Mouse (Mus musculus) testis, adult 2 months (tissue): ENCODE data around the gene Lamtor3. TPM values are rescaled to one million over a fixed set of nuclear protein-coding genes. Genes with fewer than 3 reads are reported as not detected.

Experiments
- H3K27ac ChIP-seq: fragments of 200-500 bp; 2 replicates; pipeline ENCODE4 v1.5.1; 2012; ENCODE audit warnings: low read depth, low read length; ENCODE audit not compliant: control insufficient read depth, insufficient read depth
- H3K27me3 ChIP-seq: fragments of 200-500 bp; 2 replicates; pipeline ENCODE4 v1.6.1; 2012; ENCODE audit warnings: mild to moderate bottlenecking, low read length, moderate library complexity; ENCODE audit not compliant: control insufficient read depth, insufficient read depth
- H3K36me3 ChIP-seq: fragments of 200-500 bp; 2 replicates; pipeline ENCODE4 v1.6.1; 2012; ENCODE audit warnings: mild to moderate bottlenecking, low read length; ENCODE audit not compliant: control insufficient read depth, insufficient read depth
- H3K4me1 ChIP-seq: fragments of 200-500 bp; 2 replicates; pipeline ENCODE4 v1.6.1; 2012; ENCODE audit warnings: low read length; ENCODE audit not compliant: control insufficient read depth, insufficient read depth
- H3K4me3 ChIP-seq: fragments of 200-500 bp; 2 replicates; pipeline ENCODE4 v1.5.1; 2012; ENCODE audit warnings: low read depth, mild to moderate bottlenecking, low read length, moderate library complexity, mixed read lengths; ENCODE audit not compliant: control insufficient read depth
- CTCF ChIP-seq: fragments of 200-500 bp; IDR thresholded peaks from 2 replicates; pipeline ENCODE4 v1.5.1; 2012; ENCODE audit warnings: low read depth, mild to moderate bottlenecking, inconsistent platforms, low read length, moderate library complexity; ENCODE audit not compliant: control insufficient read depth, insufficient read depth, insufficient replicate concordance
- POLR2A ChIP-seq: fragments of 200-500 bp; IDR thresholded peaks from 2 replicates; pipeline ENCODE4 v1.6.1; 2012; ENCODE audit warnings: low read depth, mild to moderate bottlenecking, inconsistent platforms, low read length, moderate library complexity; ENCODE audit not compliant: control insufficient read depth
- polyA plus RNA-seq: library from polyadenylated mRNA; depleted of rRNA; stranded (reverse); fragments of >200 nt; gene quantifications from 2 replicates; pipeline ENCODE4 v1.2.3, GENCODE M21; 2012

The Lamtor3 gene
- polyA plus RNA-seq, 1 experiment, result 15.0 TPM

DNA sequence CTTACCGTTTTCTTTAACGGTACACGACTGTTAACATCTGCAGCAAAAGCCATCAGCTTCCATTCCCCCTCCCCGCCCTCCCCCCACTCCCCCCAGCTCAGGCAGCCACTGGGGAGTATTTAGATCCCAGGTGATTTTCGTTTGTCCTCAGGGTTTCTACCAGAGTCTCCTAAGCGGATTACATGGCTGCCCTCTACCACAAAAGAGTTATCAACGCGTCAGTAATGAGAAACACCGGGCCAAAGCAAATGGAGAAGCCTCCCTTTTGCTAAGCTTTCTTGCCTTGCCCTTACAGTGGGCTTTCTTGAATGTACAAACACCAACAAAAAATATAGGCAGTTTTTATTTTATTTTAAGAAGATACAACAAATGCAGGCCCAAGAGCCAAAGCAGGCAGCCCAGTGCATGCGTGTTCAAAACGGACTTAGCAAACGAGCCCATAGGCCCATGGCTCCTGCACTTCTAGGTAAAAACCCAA lies 573 bp upstream of the Lamtor3 start:
- no peaks in the 10 kb centered on the region for H3K27me3 ChIP-seq
- H3K36me3 ChIP-seq, result no peaks in the 10 kb centered on the region; the same call in 1 of the 2 replicates
- peak overlapping the region; percentile 85 for H3K27ac ChIP-seq
- TF ChIP-seq POLR2A (no peak), CTCF (no peak)
- H3K4me1 ChIP-seq, result peaks cover 3% of the 10 kb centered on the region
- peak overlapping the region; percentile 88 for H3K4me3 ChIP-seq

DNA sequence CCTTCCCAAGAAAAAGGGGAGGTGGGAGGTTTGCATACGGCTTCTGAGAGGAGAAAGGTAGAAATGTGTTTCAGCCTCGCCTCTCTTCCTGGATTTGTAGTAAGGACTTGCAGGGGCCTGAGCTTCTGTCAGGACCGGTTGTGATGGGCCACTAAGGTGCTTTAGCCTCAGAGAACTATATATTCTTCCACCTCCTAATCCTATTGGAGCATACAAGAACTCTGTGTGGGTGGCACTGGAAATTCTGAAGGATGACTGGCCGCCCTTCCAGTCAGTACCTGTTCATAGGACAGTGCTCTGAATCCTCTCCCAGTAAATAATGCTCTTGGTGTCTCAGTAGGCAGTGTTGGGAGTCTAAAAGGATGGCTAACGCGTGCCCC lies 616 bp downstream of the Lamtor3 start:
- Histone ChIP-seq H3K27me3 (no peaks in the 10 kb centered on the region), H3K4me3 (peak overlapping the region; percentile 88), H3K27ac (peak overlapping the region; percentile 51), H3K36me3 (no peaks in the 10 kb centered on the region; the same call in 1 of the 2 replicates), H3K4me1 (peaks cover 3% of the 10 kb centered on the region)
- TF ChIP-seq POLR2A, result no peak
- no peak for TF ChIP-seq CTCF

DNA sequence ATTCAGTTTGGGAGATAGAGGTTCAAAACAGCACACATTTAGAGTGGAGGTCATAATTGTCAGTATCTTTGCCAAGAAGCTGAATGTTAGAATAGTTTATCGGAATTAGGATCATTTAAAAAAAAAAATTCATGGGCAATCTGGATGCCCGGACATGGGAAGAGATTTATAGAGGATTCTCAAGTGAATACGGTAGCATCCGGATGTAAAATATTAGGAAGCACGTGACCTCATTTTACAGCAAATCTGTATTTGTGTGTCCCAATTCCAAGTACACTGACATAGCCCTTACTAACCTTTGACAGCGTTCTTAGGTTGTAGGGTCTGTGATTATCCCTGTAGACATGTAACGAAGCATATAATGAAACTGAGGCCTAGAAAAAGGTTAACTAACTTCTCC lies 1.1 kb downstream of the Lamtor3 start:
- H3K4me3 ChIP-seq, result peak overlapping the region; percentile 88; the same call in 1 of the 2 replicates
- TF ChIP-seq CTCF (no peak), POLR2A (no peak)
- H3K36me3 ChIP-seq, result no peaks in the 10 kb centered on the region; the same call in 1 of the 2 replicates
- H3K4me1 ChIP-seq, result peaks cover 3% of the 10 kb centered on the region
- H3K27ac ChIP-seq, result no peak overlapping the region
- H3K27me3 ChIP-seq, result no peaks in the 10 kb centered on the region

DNA sequence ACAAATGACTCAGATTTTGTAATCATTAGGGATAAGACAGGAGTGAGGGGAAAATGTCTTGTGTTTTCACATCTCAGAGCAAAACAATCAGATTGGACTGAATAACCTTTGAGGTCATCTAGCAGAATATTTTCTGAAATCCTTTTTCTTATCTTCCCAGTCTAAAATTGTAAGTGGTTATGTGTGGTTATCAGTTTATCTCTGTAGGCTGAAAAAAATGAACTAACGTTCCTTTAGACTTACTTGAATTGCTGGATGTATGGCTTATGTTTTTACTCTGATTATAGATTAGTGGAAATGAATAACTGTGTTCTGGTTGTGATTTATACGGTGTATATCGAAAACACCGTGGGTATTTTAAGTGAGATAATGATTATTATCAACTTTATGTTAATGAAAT lies 2.3 kb downstream of the Lamtor3 start:
- Histone ChIP-seq H3K4me3 (no peak overlapping the region), H3K36me3 (no peaks in the 10 kb centered on the region; the same call in 1 of the 2 replicates), H3K27me3 (no peaks in the 10 kb centered on the region), H3K4me1 (peaks cover 3% of the 10 kb centered on the region), H3K27ac (no peak overlapping the region)
- TF ChIP-seq CTCF, result no peak
- no peak for TF ChIP-seq POLR2A

DNA sequence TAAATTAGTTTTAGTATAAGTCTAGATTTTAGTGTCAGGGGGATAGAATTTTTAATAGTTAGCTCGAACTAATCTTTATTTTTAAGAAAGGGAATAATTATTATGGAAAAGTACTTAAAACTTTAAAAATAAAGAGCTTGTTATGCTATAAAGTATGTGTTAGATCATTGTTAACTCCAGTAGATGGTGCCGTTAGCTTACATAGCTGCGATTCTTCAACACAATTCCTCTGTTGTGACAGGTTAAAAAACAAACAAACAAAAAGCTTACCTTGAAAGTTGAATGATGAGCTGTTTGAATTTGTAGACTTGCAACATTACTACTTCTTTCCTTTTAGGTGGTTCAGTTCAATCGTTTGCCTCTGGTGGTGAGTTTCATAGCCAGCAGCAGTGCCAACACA lies 8.7 kb downstream of the Lamtor3 start:
- H3K36me3 ChIP-seq, result no peaks in the 10 kb centered on the region; the same call in 1 of the 2 replicates
- H3K27me3 ChIP-seq, result no peaks in the 10 kb centered on the region
- TF ChIP-seq CTCF, result no peak
- no peak for TF ChIP-seq POLR2A
- H3K4me1 ChIP-seq, result no peaks in the 10 kb centered on the region
- no peak overlapping the region for H3K27ac ChIP-seq
- no peak overlapping the region for H3K4me3 ChIP-seq

DNA sequence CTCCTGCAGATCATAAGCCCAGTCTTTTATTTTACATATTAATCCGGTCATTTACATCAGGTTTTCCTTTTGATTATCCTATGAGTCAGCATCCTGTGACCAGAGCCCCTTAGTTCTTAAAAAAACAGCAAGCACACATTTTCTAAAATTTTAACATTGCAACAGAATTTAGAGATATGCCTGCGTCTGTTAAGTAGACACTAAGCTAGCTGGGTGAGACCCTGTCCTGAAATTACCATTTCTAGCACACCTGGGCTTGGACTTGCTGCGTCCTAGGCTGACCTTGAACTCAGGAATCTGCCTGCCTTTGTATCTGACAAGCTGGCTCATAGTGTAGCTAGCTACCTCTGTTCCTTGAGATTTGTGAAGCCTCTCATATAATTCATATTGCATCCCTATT lies 11.6 kb downstream of the Lamtor3 start:
- Histone ChIP-seq H3K27ac (no peak overlapping the region), H3K36me3 (no peaks in the 10 kb centered on the region; the same call in 1 of the 2 replicates), H3K4me3 (no peak overlapping the region), H3K4me1 (no peaks in the 10 kb centered on the region), H3K27me3 (no peaks in the 10 kb centered on the region)
- TF ChIP-seq POLR2A (no peak), CTCF (no peak)

DNA sequence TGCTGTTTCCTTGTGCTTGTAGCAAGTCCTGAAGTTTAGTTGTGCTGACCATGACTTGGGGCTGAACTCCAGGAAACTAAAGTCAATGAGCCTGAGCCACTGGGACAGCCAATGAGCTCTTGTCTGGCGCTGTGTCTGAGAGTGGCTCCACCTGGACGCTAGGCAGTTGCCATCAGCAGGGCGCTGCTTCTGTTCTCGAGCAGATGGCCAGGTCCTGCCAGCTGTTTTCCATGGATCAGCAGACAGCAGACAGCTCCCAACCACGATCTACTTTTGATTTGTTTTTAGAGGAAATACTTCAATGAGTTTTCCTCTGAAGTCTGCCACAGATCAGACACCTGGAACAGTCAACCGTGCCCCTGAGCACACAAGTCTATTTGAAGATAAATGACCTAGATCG lies 14.4 kb downstream of the Lamtor3 start:
- Histone ChIP-seq H3K27me3 (no peaks in the 10 kb centered on the region), H3K36me3 (no peaks in the 10 kb centered on the region), H3K4me1 (no peaks in the 10 kb centered on the region), H3K4me3 (no peak overlapping the region), H3K27ac (no peak overlapping the region)
- TF ChIP-seq POLR2A, result no peak
- TF ChIP-seq CTCF, result no peak

DNA sequence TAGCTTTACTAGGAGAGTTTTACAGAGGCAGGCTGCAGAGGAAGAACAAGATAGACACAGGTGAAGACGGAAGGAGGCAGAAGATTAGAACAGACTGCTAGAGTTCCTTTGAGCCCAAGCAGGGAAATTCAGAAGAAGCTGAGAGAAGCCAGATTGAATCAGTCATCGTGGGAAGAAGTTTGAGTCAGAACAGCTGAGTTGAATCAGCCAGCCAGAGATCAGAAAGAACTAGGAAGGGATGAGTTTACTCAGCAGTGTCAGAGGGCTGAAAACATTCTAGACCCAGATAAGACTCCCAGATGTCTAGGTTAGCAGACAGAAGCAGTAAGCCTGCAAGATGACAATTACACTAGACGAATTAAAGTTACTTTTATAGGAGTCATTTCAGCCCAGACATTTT lies 15.7 kb downstream of the Lamtor3 start:
- Histone ChIP-seq H3K27me3 (no peaks in the 10 kb centered on the region), H3K4me3 (no peak overlapping the region), H3K36me3 (no peaks in the 10 kb centered on the region)

More for the DNA sequence above, 15.7 kb downstream of the Lamtor3 start:
- no peak overlapping the region for H3K27ac ChIP-seq
- no peaks in the 10 kb centered on the region; the same call in 1 of the 2 replicates for H3K4me1 ChIP-seq
- TF ChIP-seq CTCF, result no peak
- TF ChIP-seq POLR2A, result no peak
